Mouse (Mus musculus) heart, postnatal 36 days (tissue): ENCODE data around the gene Olfr1420. TPM values are rescaled to one million over a fixed set of nuclear protein-coding genes. Genes with fewer than 3 reads are reported as not detected.
"Not testable (repeated sequence)": the region's sequence is repeated elsewhere in the genome, so short reads cannot be mapped to it uniquely, and the experiment has no call there.

Experiments
- DNase-seq, 2 experiments: peaks; one replicate each; pipeline ENCODE4 v3.0.0; 2021 to 2022
- intact Hi-C: fragments of 180-260 bp; cut with DNase I; formaldehyde crosslinking; loops from one replicate; pipeline ENCODE4 v1.15.1; 2025
- total RNA-seq, 2 experiments: library from RNA; stranded (reverse); gene quantifications; 2 replicates each; pipeline ENCODE4 v1.2.3; 2021

The Olfr1420 gene
- not detected for total RNA-seq

DNA sequence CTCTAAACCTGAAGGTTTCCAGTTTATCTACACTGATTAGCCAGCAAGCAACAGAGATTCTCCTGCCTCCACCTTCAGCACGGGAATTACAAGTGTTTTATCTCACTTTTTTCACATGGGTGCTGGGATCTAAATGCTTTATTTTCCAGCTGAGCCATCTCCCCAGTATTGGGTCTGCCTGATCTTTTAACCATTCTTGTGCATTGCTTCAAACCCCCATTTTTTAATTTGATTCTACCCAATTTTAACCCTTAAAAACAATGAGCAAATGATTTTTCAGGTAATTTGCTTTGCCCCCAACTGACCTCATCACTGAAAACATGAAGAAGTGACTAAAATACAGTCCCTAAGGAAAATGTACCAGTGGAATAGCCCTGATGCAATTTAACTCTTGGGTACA, at the start of gene Olfr1420:
Gene Olfr1420 (plus strand): TSS at position 301 of the 400 bp plus-strand sequence.
- intact Hi-C loops, result no loop called here
- DNase-seq, result no peak

DNA sequence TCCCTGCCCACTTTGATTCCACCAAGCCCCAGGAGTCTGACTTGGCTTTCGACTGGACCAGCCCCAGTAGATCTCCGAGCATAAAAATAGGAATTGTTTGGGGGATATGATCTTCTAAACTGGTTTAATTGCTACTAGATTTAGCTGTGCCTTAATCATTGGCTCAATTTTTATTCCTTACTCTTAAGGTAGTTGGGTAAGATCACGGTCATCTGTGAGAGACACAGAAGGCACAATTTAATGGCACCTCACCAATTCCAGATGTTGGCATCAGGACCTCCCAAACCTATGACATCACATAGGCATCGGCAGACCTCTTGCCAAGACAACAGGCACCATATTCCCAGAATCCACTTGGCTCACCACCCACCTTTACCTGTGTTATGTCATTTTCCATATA, 47.2 kb upstream of the Olfr1420 start, which contains the start of gene Olfr1417:
Gene Olfr1417 (minus strand): TSS at position 101 of the 400 bp plus-strand sequence.
- intact Hi-C loops, result no loop called here
- DNase-seq, result no peak

DNA sequence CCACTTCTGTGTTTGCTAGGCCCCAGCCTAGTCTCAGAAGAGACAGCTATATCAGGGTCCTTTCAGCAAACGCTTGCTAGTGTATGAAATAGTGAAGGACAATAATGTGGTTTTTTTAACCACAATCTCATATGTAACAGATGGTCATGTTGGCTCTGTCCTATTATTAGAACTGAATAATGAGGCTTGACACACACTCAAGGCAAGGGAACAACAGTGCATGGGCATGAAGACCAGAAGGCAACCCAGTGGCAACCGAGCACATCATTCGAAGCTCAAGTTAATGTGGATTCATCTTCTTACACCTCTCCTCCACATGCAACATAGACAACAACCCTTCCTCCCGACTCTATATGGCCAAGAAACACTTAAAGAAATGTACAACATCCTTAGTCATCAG, 40.0 kb upstream of the Olfr1420 start:
- intact Hi-C loops, result no loop called here
- no peak for DNase-seq

DNA sequence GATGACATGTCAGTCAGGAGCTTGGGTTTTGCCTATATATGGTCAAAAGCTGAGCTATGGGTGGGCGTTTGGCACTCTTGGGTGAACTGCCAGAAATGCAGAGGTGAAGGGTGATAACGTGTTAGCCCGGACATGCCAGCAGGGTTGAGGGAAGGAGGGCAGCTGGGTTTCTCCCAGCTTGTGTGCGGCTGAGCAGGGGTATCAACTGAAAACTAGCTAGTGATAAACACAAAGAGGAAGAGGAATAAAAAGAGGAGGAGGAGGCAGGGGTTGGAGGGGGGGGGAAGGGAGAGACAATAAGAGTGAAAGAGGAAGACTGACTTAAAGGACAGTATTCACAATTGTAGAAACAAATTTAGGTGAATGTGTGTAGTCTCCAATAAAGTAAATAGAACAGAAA, 33.7 kb upstream of the Olfr1420 start:
- no peak for DNase-seq
- intact Hi-C loops, result no loop called here

DNA sequence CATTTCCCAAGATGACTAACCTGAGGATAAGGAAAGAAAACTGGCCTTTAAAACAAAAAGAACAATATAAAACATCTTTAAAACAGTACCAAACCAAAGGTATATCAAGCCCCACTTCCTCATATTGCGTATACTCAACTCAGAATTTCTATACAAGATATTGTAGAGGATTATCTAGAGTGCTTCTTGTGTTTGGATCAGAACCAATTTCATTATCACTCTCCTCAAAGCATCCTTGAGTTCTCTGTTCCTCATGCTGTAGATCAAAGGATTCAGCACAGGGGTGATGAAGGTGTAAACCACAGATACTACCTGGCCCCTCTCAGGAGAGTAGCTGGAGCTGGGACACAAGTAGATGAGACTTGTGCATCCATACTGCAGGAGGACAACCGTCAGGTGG, 31.5 kb upstream of the Olfr1420 start:
- no peak for DNase-seq
- intact Hi-C loops, result no loop called here

DNA sequence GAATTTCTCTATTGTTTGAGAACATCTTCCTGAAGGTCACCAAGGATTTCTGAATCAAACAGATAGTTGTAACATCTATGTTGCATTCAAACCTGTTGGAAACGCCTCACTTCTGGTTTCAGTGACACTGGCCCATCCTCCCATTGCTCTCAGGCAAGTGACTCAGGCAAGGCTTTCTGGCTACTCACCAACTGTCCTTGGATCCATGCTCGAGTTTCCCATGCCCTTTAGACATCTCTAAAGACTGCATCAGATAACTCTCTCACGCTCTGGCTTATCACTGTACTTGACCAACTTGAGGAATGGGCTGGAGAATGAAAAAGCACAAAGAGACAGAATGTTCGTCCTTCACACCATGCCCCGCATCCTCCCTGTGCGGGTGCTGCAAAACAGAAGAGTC, 29.9 kb upstream of the Olfr1420 start:
- intact Hi-C loops, result no loop called here
- no peak for DNase-seq

DNA sequence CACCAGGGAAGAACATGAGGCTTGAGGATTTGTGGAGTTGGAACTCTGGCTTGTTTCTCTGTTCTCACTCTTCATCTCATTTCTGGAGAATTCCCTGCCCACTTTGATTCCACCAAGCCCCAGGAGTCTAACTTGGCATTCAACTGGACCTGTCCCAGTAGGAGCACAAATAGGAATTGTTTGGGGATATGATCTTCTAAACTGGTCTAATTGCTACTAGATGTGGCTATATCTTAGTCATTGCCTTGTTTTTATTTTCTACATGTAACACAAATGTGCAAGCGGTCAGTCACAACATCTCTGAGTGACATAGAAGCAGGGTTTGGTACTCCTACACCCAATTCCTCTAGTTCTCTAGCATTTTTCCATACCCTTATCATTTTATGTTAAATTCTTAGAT, 25.4 kb upstream of the Olfr1420 start, which contains the start of gene Olfr1418:
Gene Olfr1418 (minus strand): TSS at position 101 of the 400 bp plus-strand sequence.
- intact Hi-C loops, result no loop called here
- DNase-seq, result no peak

DNA sequence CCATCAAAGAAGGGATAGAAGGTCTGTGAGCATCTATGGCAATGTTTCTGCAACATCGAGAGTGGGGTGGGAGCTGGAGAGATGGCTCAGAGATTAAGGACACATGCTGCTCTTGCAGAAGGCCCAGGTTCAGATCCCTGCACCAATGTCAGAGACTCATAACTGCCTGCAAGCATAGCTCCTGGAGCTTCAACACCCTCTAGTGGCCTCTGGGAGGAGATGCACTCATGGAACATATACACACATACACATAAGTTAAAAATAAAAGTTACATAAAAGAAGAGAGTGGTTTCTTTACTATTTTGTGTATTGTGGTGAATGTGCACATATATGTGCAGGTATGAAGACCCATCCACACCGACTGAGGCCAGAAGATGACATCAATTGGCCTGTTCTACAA, 18.5 kb upstream of the Olfr1420 start:
- DNase-seq, result no peak
- intact Hi-C loops, result no loop called here

DNA sequence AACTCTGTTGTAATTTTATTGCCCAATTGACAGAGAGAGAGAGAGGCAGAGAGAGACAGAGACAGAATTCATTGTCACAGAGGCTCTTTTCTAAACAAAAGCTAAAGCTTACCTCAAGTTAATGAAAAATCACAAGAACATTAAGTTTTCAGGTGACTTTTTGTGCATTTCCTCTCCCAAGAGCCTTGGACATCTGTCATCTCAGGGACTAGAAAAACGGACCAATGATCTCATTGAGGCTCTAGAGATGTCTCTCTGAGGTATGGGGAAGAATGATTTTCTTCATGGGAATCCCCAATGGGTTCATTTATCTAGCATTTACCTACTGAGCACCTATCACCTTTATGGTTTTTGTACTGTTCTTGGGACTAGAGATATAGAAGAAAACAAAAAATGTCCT, 11.4 kb upstream of the Olfr1420 start, which contains the start of gene Olfr1419:
Gene Olfr1419 (minus strand): TSS at position 101 of the 400 bp plus-strand sequence.
- no peak for DNase-seq
- intact Hi-C loops, result no loop called here

DNA sequence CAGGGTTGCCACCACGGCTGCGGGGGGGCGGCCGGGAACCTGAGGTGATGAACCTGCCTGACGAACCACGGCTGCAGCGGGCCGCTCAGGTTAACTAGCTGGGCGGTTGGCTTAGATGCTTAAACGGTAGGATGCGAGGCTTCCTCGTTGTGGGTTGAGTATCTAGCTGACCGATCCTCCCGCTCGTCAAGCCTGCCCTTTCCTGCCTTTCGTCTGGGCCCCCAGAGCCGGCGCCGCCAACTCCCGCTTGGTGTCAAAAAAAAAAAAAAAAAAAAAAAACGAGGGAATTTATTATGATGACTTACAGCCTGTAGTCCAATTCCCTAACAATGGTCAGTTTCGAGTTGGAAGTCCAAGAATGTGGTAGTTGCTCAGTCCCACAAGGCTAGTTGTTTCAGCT, 8.0 kb upstream of the Olfr1420 start:
- intact Hi-C loops, result not testable (repeated sequence)

DNA sequence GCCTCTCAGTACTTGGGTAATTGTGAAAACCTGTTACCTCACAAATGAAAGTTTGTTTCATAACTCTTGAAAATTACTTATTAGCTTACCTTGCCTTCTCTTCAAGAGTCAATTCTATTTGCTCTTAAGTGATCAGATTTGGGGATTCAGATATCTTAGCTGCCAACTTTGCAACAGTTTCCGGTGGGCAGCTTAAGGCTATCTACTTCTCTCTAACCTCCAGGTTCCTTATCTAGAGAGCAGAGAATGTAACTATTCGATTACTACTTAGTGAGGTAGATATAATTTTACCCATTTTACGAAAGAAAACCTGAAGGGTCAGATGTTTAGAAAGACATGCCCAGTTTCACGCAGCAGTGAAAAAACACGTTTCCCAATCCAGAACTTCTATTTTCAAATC, 24.7 kb downstream of the Olfr1420 start:
- intact Hi-C loops, result loop anchor here (2.0 kb wide), 2 partner anchors 88 to 140 kb away; partner anchors contain the start of gene Mrpl16
- DNase-seq, result no peak

More for the DNA sequence above, 8.0 kb upstream of the Olfr1420 start:
- not testable (repeated sequence) for DNase-seq

DNA sequence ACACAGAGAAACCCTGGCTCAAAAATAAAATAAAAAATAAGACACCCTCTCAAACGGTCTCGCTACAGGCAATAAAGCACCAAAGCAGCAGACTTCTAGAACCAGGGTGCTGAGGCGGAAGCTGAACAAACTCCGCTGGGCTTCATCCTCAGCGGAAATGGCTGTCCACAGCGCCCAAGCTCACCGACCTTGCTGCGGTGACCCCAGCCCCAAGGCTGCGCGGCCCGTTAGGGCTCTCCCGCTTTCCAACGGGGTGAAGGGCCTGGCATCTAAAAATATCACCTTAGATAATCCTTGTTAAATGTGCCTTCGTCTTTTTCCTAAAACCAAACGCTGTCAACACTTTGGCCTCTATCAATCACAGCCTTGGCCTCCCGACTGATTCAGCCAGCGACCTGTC, 25.2 kb downstream of the Olfr1420 start:
- intact Hi-C loops, result loop anchor here (2.0 kb wide), 5 partner anchors 53 to 141 kb away; partner anchors contain the start of genes Mrpl16 and Osbp
- DNase-seq, result no peak

DNA sequence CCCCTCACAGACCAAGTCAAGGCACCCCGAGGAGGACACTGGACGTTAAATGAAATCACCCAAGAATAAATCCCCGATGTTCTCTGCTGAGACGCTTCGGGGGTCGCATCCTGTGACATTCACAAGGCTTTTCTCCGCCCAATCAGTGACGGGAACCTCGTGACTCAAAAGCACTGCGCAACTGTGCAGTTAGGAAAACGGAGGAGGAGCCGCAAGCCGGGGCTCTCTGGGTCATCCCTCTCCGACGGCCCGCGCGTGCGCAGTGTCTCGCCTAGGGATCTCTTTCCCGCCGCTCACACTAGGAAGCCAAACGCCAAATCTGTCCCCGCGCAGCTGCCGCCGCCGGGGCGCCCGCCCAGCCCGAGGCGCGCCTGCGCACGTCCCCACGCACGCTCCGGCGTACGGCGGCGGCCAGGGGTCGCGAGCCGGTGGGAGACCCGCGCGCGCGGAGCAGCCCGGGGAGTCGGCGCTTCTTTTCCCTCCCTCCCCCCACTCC, 25.7 kb downstream of the Olfr1420 start, which contains the start of gene Patl1:
Gene Patl1 (plus strand): TSS at position 363 of the 496 bp plus-strand sequence.
- intact Hi-C loops, result loop anchor here (2.0 kb wide), 3 partner anchors 53 to 135 kb away; partner anchors contain the start of gene Osbp
- peak; percentile 96 for DNase-seq

DNA sequence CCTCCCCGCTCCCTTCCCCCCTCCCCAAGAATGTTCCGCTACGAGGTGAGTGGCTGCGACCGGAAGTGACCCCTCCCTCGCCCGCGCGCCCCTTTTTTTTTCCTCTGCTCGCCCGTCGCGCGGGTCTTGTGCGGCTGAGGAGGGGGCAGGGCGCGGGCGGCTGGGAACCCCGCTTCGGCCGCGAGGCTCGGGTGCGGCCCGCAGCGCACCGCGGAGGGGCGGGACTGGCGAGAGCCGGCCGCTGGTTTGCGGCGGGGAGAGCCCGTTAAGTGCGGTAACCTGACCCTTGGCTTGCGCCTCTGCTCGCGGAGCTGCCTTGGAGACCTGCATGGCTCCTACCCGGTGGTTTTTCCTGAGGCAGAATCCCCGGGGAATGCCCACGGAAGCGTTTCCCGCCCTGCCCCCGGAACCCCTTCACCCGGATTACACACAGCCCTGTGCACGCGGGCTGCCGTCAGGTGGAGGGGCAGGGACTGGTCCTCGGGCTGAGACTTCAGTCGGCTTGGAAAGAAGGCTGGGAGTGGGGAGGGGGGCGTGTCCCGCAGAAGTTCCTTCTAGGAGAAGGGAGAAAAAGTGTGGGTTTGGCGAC, 26.3 kb downstream of the Olfr1420 start:
- peak; percentile 56 to 72 for DNase-seq
- intact Hi-C loops, result loop anchor here (2.0 kb wide), 3 partner anchors 52 to 136 kb away; partner anchors contain the start of gene Osbp

DNA sequence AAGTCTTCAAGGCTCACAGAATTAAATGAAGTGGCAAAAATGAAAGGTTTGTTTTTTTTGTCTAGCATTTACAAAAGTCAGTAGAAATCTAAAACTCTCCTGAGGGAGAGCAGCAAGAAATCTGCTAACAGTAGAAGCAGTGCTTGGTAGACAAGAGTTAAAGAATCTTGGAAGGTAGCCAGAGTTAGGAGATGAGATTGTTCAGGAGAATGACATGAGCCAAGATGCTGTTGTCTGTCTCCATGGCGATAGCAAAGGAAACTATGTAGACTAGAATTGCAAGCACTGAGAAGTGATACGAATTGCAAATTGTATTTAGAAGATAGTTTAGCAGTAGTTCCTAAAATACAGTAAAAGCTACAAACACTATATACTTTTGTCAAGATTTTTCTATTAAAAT, 29.4 kb downstream of the Olfr1420 start:
- no peak for DNase-seq
- intact Hi-C loops, result no loop called here

DNA sequence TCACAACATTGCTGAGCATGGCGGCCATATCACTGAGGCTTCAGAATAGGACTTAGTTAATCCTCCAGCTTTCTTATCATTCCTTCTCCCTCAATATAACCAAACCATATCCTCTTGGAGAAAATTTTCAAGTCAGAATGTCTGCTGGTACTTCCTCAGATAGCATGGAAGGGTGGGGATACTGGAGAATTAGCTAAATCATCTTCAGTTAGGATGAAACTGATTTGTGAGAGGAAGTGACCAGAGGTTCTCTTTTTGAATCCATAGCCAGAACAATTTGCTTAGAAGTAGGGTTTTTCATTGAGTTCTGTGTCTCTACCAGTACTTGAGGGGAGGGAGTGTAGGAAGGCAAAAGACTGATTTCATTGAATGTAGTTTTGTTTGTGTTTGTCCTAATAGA, 35.7 kb downstream of the Olfr1420 start:
- intact Hi-C loops, result no loop called here
- no peak for DNase-seq

DNA sequence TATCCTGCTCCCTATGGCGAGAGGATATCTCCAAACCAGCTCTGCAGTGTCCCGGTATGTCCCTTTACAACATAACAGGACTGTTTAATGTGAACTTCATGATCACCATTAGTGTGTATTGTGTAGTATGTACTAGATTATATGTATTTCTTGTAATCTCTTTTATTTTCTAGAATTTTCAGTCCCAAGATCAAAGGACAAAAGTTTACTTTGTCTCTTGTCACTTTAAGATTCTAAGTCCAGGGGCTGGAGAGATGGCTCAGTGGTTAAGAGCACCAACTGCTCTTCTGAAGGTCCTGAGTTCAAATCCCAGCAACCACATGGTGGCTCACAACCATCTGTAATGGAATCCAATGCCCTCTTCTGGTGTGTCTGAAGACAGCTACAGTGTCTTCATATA, 36.1 kb downstream of the Olfr1420 start:
- DNase-seq, intact Hi-C loops: not testable (repeated sequence)

DNA sequence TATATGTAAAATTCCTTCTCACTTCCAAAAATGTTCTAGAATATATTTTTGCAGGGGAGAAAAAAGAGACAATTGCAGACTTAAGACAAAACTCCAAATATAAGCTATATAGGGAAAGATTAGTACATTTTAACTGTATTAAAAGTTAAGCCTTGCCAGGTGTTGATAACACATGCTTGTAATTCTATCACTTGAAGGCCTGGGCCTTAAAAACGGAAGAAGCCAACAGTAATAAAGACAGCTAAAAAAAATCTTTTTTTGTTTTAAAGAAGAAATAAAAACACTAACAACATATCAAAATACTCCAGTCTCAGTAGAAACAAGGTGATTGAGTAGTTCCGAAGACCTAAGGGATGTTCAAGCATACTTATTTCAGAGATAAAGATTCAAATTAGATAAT, 40.0 kb downstream of the Olfr1420 start:
- no peak for DNase-seq
- intact Hi-C loops, result no loop called here

DNA sequence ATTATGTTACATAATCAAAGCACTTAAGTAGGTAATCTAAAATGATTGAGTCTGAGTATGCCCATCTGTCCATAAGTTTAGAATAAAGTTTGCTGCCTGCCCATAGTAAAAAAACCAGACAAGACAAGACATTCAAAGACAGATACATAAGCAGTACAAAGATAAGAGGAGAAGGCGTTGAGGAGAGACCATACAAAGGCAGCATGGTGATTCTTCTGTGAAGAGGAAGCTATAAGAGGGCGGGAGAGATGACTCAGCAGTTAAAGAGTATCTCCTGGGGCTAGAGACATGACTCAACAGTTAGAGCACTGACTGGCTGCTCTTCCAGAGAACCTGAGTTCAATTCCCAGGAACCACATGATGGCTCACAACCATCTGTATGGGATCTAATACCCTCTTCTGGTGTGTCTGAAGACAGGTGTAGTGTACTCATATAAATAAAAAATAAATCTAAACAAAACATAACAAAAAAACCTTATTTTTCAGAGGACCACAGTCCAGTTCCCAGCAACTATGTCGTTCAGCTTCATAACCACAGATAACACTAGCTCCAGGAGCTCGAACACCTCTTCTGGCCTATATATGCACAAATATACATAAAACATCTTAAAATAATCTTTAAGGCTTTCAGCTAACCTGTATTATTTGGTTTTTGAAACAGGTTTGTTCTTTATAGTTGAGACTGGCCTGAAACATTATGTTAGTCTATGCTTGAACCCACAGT, 41.8 kb downstream of the Olfr1420 start:
- no peak for DNase-seq
- intact Hi-C loops, result no loop called here

DNA sequence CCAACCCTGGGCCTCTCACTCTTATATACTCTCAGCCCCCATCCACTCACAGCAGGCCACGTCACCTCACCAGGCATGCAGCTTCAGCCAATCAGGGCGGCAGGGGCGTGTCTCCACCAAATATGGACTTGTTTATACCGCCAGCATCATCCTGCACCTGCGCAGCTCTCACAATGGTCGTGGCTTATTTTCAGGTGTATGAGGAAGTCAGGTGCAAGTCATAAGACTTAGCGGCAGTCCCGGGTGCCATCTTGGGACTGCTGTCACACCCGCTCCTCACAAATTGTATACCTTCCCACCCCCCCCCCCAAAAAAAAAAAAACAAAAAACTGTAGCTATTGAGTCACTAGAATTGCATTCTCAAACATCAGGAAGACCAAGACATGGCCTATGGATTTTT, 60.1 kb downstream of the Olfr1420 start:
- intact Hi-C loops, result not testable (repeated sequence)

More for the DNA sequence above, 60.1 kb downstream of the Olfr1420 start:
- not testable (repeated sequence) for DNase-seq
